Mouse (Mus musculus): ENCODE results near the gene Capn7.

- TF ChIP-seq CTCF (IDR thresholded peaks at IDR 0.05; ENCODE audit: control insufficient read depth, insufficient read depth, insufficient read length) (no peak), MAX (IDR thresholded peaks at IDR 0.05) (no peak), FOSL1 (IDR thresholded peaks at IDR 0.05; ENCODE audit: insufficient read depth, low read length, poor library complexity, severe bottlenecking) (no peak), MYOD1 (IDR thresholded peaks at IDR 0.05; ENCODE audit: control insufficient read depth, insufficient read length, low read depth) (no peak), CEBPB (IDR thresholded peaks at IDR 0.05; ENCODE audit: low read depth) (no peak), USF1 (IDR thresholded peaks at IDR 0.05; ENCODE audit: low read depth) (no peak)
These were observed 18.7 kb upstream of the Capn7 start for GRCm38 (mm10) chr14:31317754-31318153.
